Mouse (Mus musculus): Measurements from ENCODE around the gene Tnfrsf12a.

Gene Tnfrsf12a

GRCm38 (mm10) chr17:23677236-23677679 is at the start of gene Tnfrsf12a:
Gene Tnfrsf12a, minus strand, starts transcription at chr17:23677468.
- in situ Hi-C loops (cut with MboI; ENCODE audit: low pct_unique_long_range_greater_than_20kb in 1 of 2, low sequenced_read_pairs in 2 of 2, unreplicated experiment in 1 of 2), result no loop called here

- in situ Hi-C loops (cut with MboI; ENCODE audit: low pct_unique_long_range_greater_than_20kb in 1 of 2, low sequenced_read_pairs in 2 of 2, unreplicated experiment in 1 of 2), result no loop called here
These were observed 49.5 kb upstream of the Tnfrsf12a start for GRCm38 (mm10) chr17:23726758-23727142.

- in situ Hi-C loops (cut with MboI; ENCODE audit: low pct_unique_long_range_greater_than_20kb in 1 of 2, low sequenced_read_pairs in 2 of 2, unreplicated experiment in 1 of 2), result no loop called here
These were observed 48.9 kb upstream of the Tnfrsf12a start, which contains the start of gene Pkmyt1 for GRCm38 (mm10) chr17:23725999-23726757. Gene Pkmyt1, plus strand, starts transcription at chr17:23726336.

GRCm38 (mm10) chr17:23725477-23725876 is 48.2 kb upstream of the Tnfrsf12a start:
- in situ Hi-C loops (cut with MboI; ENCODE audit: low pct_unique_long_range_greater_than_20kb in 1 of 2, low sequenced_read_pairs in 2 of 2, unreplicated experiment in 1 of 2), result no loop called here

GRCm38 (mm10) chr17:23722376-23723125 is 45.3 kb upstream of the Tnfrsf12a start, which contains the start of gene 1520401A03Rik:
Gene 1520401A03Rik, minus strand, starts transcription at chr17:23722783.
- in situ Hi-C loops (cut with MboI; ENCODE audit: low pct_unique_long_range_greater_than_20kb in 1 of 2, low sequenced_read_pairs in 2 of 2, unreplicated experiment in 1 of 2), result no loop called here

GRCm38 (mm10) chr17:23721886-23722285 is 44.6 kb upstream of the Tnfrsf12a start:
- in situ Hi-C loops (cut with MboI; ENCODE audit: low pct_unique_long_range_greater_than_20kb in 1 of 2, low sequenced_read_pairs in 2 of 2, unreplicated experiment in 1 of 2), result no loop called here

GRCm38 (mm10) chr17:23719455-23719854 is 42.2 kb upstream of the Tnfrsf12a start:
- in situ Hi-C loops (cut with MboI; ENCODE audit: low pct_unique_long_range_greater_than_20kb in 1 of 2, low sequenced_read_pairs in 2 of 2, unreplicated experiment in 1 of 2), result no loop called here

- in situ Hi-C loops (cut with MboI; ENCODE audit: low pct_unique_long_range_greater_than_20kb in 1 of 2, low sequenced_read_pairs in 2 of 2, unreplicated experiment in 1 of 2), result no loop called here
These were observed 39.7 kb upstream of the Tnfrsf12a start for GRCm38 (mm10) chr17:23717003-23717402.

GRCm38 (mm10) chr17:23706212-23706611 is 28.9 kb upstream of the Tnfrsf12a start:
- in situ Hi-C loops (cut with MboI; ENCODE audit: low pct_unique_long_range_greater_than_20kb in 1 of 2, low sequenced_read_pairs in 2 of 2, unreplicated experiment in 1 of 2), result loop anchor here (5.0 kb wide), 2 partner anchors 34 to 44 kb away; partner anchors contain the start of genes Bicdl2 (in 1 of the 2), Hcfc1r1 (in 1 of the 2) and Thoc6 (in 1 of the 2)

GRCm38 (mm10) chr17:23705525-23706104 is 28.3 kb upstream of the Tnfrsf12a start:
- in situ Hi-C loops (cut with MboI; ENCODE audit: low pct_unique_long_range_greater_than_20kb in 1 of 2, low sequenced_read_pairs in 2 of 2, unreplicated experiment in 1 of 2), result loop anchor here (5.0 kb wide), 2 partner anchors 33 to 43 kb away; partner anchors contain the start of genes Bicdl2 (in 1 of the 2), Hcfc1r1 (in 1 of the 2) and Thoc6 (in 1 of the 2)

GRCm38 (mm10) chr17:23704741-23705140 is 27.5 kb upstream of the Tnfrsf12a start:
- in situ Hi-C loops (cut with MboI; ENCODE audit: low pct_unique_long_range_greater_than_20kb in 1 of 2, low sequenced_read_pairs in 2 of 2, unreplicated experiment in 1 of 2), result loop anchor here (5.0 kb wide), 2 partner anchors 32 to 42 kb away; partner anchors contain the start of genes Bicdl2 (in 1 of the 2), Hcfc1r1 (in 1 of the 2) and Thoc6 (in 1 of the 2)

- in situ Hi-C loops (cut with MboI; ENCODE audit: low pct_unique_long_range_greater_than_20kb in 1 of 2, low sequenced_read_pairs in 2 of 2, unreplicated experiment in 1 of 2), result no loop called here
These were observed 26.0 kb upstream of the Tnfrsf12a start for GRCm38 (mm10) chr17:23703301-23703700.

- in situ Hi-C loops (cut with MboI; ENCODE audit: low pct_unique_long_range_greater_than_20kb in 1 of 2, low sequenced_read_pairs in 2 of 2, unreplicated experiment in 1 of 2), result no loop called here
These were observed 22.8 kb upstream of the Tnfrsf12a start for GRCm38 (mm10) chr17:23700079-23700478.

GRCm38 (mm10) chr17:23699131-23700077 is 22.1 kb upstream of the Tnfrsf12a start:
- in situ Hi-C loops (cut with MboI; ENCODE audit: low pct_unique_long_range_greater_than_20kb in 1 of 2, low sequenced_read_pairs in 2 of 2, unreplicated experiment in 1 of 2), result no loop called here

- in situ Hi-C loops (cut with MboI; ENCODE audit: low pct_unique_long_range_greater_than_20kb in 1 of 2, low sequenced_read_pairs in 2 of 2, unreplicated experiment in 1 of 2), result no loop called here
These were observed 18.5 kb upstream of the Tnfrsf12a start for GRCm38 (mm10) chr17:23695801-23696200.

- in situ Hi-C loops (cut with MboI; ENCODE audit: low pct_unique_long_range_greater_than_20kb in 1 of 2, low sequenced_read_pairs in 2 of 2, unreplicated experiment in 1 of 2), result no loop called here
These were observed 17.2 kb upstream of the Tnfrsf12a start for GRCm38 (mm10) chr17:23694491-23694890.

GRCm38 (mm10) chr17:23683856-23684672 is 6.8 kb upstream of the Tnfrsf12a start, which contains the start of gene Cldn9:
Gene Cldn9, minus strand, starts transcription at chr17:23684026.
- in situ Hi-C loops (cut with MboI; ENCODE audit: low pct_unique_long_range_greater_than_20kb in 1 of 2, low sequenced_read_pairs in 2 of 2, unreplicated experiment in 1 of 2), result no loop called here

Measured in mouse embryonic stem cell (cell line).